Mouse (Mus musculus) CD8-positive naive resting alpha-beta T cell, adult 2 months (primary cell): ENCODE measurements around the gene Slc17a7.

Source experiments
- DNase-seq, 2 experiments: peaks; one replicate each; pipeline ENCODE4 v3.0.0; 2022; ENCODE audit warnings: low read depth in 2 of 2, low spot score in 2 of 2

Gene Slc17a7

DNA sequence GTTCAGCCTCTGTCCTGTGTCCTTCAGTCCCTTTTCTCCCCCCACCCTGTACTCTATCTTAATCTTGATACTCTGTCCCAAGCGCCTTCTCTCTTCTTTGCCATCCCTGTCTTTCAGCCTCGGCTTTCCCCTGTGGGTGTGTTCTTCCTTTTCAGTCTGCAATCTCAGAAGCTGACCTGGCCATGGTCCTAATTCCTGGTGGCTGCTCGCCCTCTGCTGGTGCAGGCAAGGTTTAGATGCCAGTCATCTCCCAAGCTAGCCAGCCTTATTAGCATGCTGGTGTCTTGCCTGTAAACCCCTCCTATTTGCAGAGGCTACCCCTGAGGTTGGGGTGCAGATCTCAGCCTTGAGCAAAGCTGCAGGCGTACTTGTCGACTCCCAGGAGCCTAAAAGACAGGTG lies 34.7 kb downstream of the Slc17a7 start:
- DNase-seq: no peak

DNA sequence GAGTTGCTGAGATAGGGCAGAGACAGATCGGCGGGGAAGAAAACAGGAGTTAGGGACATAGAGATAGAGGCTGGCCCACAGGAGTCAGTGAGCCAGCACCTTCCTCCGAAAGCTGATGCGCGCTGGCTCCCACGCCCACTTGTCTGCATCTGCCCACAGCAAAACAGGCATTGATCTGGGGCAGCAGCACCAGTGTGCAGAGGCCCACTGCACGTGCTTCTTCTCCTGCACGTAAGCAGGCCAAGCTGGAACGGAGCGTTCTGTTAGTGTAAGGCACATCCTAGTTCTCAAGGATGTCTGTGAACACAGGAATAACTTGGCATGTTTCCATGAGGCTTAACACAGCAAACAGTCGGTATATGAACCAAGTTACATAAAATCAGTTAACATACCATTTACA lies 35.2 kb downstream of the Slc17a7 start:
- DNase-seq: no peak

DNA sequence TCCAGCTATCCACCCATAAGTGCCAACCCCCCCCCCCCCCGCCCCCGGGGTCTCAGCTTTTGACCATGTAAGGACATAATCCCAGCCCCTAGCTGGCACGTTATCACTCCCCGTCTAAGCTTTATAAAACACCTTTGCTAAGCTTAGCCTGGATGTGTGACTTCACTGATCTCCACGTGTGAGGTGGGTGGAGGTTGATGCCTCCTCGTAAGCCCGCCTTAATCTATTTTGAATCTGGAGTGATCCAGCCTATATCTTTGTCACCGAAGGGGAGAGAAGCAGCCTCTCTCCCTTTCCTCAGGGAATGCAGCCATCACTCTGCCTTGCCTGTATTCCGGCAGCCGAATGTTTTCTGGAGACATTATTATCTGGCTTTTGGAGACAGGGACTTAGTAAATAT lies 38.9 kb downstream of the Slc17a7 start:
- DNase-seq: no peak

DNA sequence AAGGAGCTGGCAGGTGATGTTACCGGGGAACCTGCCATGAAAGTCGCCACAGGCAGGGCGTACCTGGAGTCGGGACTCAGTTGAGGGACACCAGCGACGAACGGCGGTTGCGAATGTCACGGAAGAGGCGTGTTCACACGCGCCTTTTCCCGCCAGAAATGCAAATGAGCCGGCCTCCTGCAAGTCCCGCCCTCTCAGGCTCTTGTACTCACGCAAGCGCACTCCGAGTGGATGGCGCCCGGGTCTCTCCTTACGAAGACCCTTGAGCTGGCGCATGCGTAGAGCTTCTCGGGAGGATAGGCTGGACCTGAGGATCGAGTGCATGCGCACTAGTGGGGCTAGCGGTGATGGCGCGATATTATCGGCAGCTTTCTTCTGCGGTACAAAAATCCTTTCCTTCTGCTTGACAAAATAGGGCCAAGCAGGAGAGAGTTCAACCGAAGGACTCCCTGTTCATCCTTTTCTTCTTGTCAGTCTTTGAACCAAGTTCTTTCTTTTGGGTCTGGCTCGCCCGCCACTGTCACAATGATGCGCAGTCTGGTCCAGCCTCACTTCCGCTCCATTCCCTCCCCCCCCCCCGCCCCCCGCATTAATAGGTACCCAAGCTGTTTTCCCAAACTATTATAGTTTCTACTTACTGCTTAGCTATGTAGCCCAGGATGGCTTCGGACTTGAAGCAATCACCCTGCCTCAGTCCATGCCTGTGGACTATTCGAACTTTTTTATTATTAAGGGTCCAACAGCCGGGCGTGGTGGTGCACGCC lies 40.8 kb downstream of the Slc17a7 start, which contains the start of gene Ccdc155:
Gene Ccdc155 (minus strand): TSS at position 513 of the 764 bp plus-strand sequence.
- DNase-seq: peak; percentile 75 to 79

DNA sequence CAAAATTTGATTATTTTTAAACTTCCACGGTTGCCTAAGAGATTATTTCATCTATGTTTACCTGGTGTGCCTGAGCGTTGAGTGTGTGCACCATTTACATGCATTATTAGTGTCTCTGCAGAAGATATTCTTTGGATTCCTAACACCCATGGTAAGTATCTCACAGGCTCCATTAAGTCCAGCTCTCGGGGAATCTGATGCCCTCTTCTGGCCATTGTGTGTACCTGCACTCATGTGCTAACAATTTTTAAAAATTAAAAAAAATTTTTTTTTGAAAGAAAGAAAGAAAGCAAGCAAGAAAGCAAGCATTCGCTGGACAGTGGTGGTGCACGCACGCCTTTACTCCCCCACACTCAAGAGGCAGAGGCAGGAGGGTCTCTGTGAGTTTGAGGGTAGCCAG lies 44.5 kb downstream of the Slc17a7 start:
- DNase-seq: no peak

DNA sequence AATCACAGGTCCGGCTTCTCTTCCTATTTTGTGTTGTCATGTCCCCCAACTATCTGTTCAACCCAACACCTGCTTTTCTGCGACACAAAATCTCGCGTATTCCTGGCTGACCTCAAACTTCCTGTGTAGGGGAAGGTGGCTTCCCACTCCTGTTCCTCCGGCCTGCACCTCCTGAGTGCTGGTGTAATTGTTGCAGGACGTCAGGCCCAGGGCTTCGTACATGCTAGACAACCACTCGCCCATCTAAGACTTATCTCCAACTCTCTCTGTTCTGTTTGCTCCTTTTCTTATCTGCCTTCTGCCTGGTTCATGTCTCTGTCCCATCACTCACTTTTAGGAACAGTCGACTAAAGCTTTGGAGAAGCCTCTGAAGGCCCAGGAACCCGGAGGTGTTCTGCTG lies 47.3 kb downstream of the Slc17a7 start:
- no peak for DNase-seq

DNA sequence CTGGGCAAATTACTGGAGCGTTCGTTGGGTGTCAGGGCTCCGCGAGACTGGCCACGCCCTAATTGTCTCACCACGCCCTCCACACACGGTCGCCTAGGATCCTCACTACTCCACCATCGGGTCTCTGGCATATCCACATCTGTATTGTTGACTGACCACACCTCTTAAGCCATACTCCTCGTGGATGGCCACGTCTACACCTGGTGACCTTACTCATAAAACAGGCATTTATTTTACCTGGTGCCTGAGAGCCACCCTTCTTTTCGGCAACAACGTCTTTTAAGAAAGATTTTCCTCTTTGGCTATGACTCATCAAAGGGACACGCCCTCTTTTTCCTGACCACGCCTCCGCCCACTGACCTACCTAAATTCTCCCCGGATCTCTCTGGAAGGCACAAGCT lies 48.1 kb downstream of the Slc17a7 start, which contains the start of gene Dkkl1:
Gene Dkkl1 (minus strand): TSS at position 297 of the 401 bp plus-strand sequence.
- no peak for DNase-seq

DNA sequence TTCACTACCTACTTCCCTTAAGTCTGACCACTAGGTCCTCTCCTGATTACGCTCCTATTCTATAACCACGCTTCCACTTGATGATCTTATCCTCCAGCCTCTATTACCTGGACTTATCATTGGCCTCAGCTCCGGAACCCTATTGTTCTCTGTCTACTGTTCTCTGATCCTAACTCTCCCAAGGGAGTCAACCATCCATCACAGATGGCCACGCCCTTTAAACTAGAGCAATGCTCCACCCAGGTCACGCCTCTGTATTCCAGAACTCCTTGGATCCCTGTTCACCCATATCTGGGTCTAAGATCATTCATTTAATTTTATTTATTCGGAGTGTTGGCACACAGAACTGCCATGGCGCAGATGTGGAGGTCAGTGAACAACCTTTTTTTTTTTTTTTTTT lies 48.6 kb downstream of the Slc17a7 start:
- DNase-seq: no peak

DNA sequence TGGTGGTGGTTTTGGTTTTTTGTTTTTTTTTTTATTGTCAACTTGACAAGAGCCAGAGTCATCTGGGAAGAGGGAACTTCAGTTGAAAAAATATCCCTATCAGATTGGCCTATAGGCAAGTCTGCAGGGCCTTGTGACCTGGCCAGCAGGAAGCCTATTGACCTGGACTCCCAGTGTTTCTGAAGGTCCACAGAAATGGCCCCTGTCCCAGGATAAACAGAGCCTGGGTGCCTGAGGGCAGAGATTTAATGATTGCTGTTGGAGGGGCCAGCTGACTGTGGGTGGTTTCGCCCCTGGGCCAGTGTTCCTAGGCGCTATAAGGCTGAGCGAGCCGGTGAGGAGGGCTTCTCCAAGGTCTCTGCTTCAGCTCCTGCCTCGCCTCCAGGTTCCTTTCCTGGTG lies 50.0 kb downstream of the Slc17a7 start:
- DNase-seq: no peak

DNA sequence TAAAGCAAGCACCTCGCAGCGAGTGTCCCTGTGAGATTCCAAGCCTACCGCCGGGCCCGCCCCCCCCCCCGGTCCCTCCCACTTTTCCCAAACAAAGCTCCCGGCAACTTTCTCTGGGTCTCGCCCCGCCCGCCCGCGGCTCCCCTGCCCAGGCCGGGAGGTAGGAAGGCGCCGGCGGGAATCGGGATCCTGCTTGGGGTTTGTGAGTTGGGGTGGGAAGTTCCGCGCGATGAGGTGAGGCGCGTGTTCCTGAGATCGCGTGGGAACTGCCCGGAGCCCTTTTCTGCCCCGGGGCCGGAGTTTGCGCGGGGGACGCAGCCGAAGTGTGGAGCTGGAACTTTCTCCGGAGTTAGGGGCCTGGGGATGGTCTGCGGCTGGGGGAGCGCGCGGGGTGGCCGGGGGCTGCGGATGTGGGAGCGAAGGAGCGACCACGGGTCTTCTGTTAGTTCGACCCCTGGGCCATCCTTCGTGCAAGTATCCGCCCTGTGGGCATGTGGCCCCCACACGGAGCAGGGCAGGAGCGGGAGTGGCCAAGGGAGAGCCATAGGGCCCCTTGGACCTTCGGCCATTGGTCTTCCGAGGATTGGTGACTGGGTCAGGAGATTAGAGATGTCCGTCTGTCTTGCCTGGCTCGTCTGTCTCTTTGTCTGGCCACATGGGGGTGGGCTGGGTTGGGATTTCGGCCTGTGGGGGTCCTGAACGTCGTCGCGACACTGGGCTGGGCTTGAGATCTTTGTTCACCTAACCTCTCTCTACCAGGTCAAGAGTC lies 52.1 kb downstream of the Slc17a7 start, which contains the start of gene Tead2:
Gene Tead2 (plus strand): TSS at position 81 of the 769 bp plus-strand sequence.
- DNase-seq: no peak

DNA sequence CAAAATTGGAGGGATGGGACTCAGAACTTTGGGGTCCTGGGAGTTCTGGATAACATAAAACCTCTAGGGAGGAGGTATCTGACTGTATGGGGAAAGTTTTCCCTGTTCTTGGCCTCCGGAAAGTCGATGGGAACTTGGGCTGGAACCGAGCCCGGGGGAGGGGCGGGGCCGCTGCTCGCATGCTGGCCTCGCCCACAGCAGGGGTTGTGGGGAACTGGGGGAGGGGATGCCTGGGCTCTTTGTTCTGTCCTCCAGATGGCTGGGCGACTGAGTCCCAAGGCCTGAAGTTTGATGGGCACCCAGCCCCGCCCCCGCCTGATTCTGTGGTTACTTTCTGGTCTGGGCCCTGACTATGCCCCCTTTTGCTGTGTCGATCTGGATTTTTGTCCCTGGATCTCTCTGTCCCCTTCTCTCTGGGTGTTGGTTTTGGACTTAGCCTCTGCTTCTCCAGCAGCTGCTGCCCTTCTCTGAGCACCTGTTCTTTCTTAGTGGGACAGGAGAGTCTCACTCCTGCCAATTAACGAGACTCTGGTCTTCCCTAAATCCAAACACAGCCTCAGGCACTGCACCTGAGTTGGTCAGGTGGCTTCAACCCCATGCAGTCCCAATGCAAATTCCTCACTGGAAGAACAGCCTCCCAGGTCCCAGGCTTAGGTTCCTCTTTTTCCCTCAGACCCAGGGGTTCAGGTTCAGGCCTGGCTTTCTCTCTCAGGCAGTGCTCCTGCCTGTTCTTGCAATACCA lies 52.9 kb downstream of the Slc17a7 start:
- no peak for DNase-seq

DNA sequence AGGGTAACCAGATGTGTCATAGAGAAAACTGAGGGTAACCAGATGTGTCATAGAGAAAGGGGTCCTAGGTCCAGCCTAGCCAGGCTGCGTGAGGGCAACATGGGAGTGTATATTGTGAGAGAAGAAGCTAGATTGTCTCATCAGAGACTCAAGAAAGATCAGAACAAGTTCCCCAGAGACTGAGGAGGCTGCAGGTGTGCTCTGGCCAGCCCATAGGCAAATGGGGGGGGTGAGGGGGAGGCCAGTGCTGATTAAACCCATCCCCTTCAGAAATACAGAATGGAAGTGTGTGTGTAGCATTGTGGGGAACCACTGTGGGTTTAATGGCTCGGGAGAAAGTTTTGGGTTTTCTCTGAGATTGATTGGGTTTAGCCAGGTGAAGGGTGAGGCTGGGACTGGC lies 57.9 kb downstream of the Slc17a7 start:
- DNase-seq: no peak

DNA sequence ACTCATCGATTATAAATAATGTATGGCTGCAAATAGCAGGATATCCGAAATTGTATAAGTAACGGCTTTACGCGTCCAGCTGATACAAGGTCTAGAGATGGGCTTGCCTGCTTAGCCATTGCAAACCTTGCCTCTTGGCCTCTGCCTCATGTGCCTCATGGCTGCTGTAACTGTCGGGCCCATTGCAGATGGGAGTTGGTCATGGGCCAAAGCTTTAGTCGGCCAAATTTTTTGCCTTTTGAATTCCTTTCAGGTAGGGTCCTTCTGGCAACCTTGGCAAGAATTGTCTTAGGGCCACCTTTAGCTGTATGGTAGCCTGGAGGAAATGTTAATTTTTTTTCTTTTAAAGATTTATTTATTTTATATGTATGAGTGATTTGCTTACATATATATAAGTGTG lies 61.1 kb downstream of the Slc17a7 start:
- no peak for DNase-seq
